Mouse (Mus musculus): Measurements from ENCODE around the gene Ankrd13a.

- TF ChIP-seq CTCF (IDR thresholded peaks at IDR 0.05; ENCODE audit: low read depth) (no peak), EP300 (IDR thresholded peaks at IDR 0.05; ENCODE audit: low read depth) (no peak)
Measured at GRCm38 (mm10) chr5:114784622-114785165, 10.2 kb downstream of the Ankrd13a start.

All from heart, postnatal 0 days (tissue).